Mouse (Mus musculus) brain, embryonic 14.5 days (tissue): Measurements from ENCODE around the gene Fmnl2.

Experiments used
- CTCF ChIP-seq: fragments of 200-500 bp; IDR thresholded peaks from 2 replicates; pipeline ENCODE4 v1.5.1; 2012; ENCODE audit warnings: inconsistent platforms, mild to moderate bottlenecking, moderate library complexity, borderline replicate concordance; ENCODE audit not compliant: insufficient read depth, insufficient read length; ENCODE audit errors: extremely low read depth
- POLR2A ChIP-seq: fragments of 200-500 bp; IDR thresholded peaks from 2 replicates; pipeline ENCODE4 v1.6.1; 2012; ENCODE audit warnings: mild to moderate bottlenecking, inconsistent platforms, borderline replicate concordance; ENCODE audit not compliant: poor library complexity, insufficient read depth, insufficient read length, severe bottlenecking; ENCODE audit errors: extremely low read depth

- TF ChIP-seq CTCF, result no peak
- TF ChIP-seq POLR2A, result no peak
These were observed 130.1 kb downstream of the Fmnl2 start for GRCm38 (mm10) chr2:52987637-52988295.
